Mouse (Mus musculus) lung, postnatal 0 days (tissue): ENCODE measurements around the gene Sec14l3.

Experiments used
- CTCF ChIP-seq: IDR thresholded peaks from 2 replicates; pipeline ENCODE4 v1.5.1; 2016; ENCODE audit warnings: antibody characterized with exemption, mild to moderate bottlenecking
- EP300 ChIP-seq: IDR thresholded peaks from 2 replicates; pipeline ENCODE4 v1.6.1; 2016; ENCODE audit warnings: antibody characterized with exemption, mild to moderate bottlenecking, control low read depth

DNA sequence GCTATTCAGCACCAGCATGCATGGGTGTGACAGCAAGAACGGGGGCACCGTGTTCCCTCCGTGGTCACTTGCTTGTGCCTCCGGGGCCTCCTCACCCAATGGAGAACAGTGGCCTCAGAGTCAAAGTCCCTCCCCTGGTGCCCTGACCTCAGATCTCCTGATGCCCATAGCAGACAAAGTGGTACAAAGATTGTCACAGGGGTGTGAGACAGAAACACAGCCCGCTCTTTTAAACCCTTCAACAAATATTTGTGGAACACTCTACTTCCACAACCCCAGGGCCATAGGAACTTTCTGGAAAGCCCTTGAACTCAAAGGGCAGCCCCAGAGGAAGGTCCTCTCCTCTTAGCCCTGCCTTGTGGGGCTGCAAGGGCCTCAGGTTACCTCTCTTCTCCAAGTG lies 57.6 kb downstream of the Sec14l3 start:
- TF ChIP-seq CTCF (no peak), EP300 (no peak)
